Mouse (Mus musculus): ENCODE results near the gene Rhbdd1. TPM values are rescaled to one million over a fixed set of nuclear protein-coding genes. Genes with fewer than 3 reads are reported as not detected.
A peak's percentile ranks its signal among the peaks of the same experiment; 100 is the strongest.

Gene Rhbdd1
- polyA plus RNA-seq, 1 experiment from 2014 or later, result 8.9 TPM

GRCm38 (mm10) chr1:82449851-82450250 lies 133.6 kb downstream of the Rhbdd1 start:
- peak; percentile 37; the same call in 1 of the 2 replicates for ATAC-seq (replicated peaks; ENCODE audit: extremely low read depth, insufficient read depth, low FRiP score)
- H3K4me2 ChIP-seq (ENCODE audit: low read depth, low read length), result no peak overlapping the region

GRCm38 (mm10) chr1:82451927-82452651 lies 135.8 kb downstream of the Rhbdd1 start:
- H3K4me3 ChIP-seq (ENCODE audit: low read length), result no peak overlapping the region
- no peaks in the 10 kb centered on the region for H3K27me3 ChIP-seq (ENCODE audit: control insufficient read depth, insufficient read depth, low read length)
- H3K27ac ChIP-seq (ENCODE audit: low read length), result no peak overlapping the region
- no peaks in the 10 kb centered on the region for H3K36me3 ChIP-seq (ENCODE audit: control insufficient read depth, insufficient read depth)
- H3K4me1 ChIP-seq (ENCODE audit: control insufficient read depth, insufficient read depth, low read length), result no peaks in the 10 kb centered on the region
- WGBS, result 40% methylated on average over 6 of the region's 6 CpGs
- ATAC-seq (replicated peaks; ENCODE audit: extremely low read depth, insufficient read depth, low FRiP score), result no peak
- H3K9ac ChIP-seq (ENCODE audit: low read length), result no peak overlapping the region
- H3K4me2 ChIP-seq (ENCODE audit: low read depth, low read length), result no peak overlapping the region
- no peaks in the 10 kb centered on the region for H3K9me3 ChIP-seq (replicated peaks; ENCODE audit: control insufficient read depth, low read length)

More at GRCm38 (mm10) chr1:82449851-82450250, 133.6 kb downstream of the Rhbdd1 start:
- Histone ChIP-seq H3K4me1 (ENCODE audit: control insufficient read depth, insufficient read depth, low read length) (no peaks in the 10 kb centered on the region), H3K36me3 (ENCODE audit: control insufficient read depth, insufficient read depth) (no peaks in the 10 kb centered on the region), H3K27me3 (ENCODE audit: control insufficient read depth, insufficient read depth, low read length) (no peaks in the 10 kb centered on the region), H3K4me3 (ENCODE audit: low read length) (no peak overlapping the region), H3K27ac (ENCODE audit: low read length) (no peak overlapping the region), H3K9ac (ENCODE audit: low read length) (no peak overlapping the region), H3K9me3 (replicated peaks; ENCODE audit: control insufficient read depth, low read length) (no peaks in the 10 kb centered on the region)
- 56% methylated on average over 4 of the region's 4 CpGs for WGBS

GRCm38 (mm10) chr1:82454031-82454430 lies 137.8 kb downstream of the Rhbdd1 start:
- no peak overlapping the region for H3K9ac ChIP-seq (ENCODE audit: low read length)
- no peak overlapping the region for H3K4me3 ChIP-seq (ENCODE audit: low read length)
- H3K4me2 ChIP-seq (ENCODE audit: low read depth, low read length), result no peak overlapping the region
- no peaks in the 10 kb centered on the region for H3K36me3 ChIP-seq (ENCODE audit: control insufficient read depth, insufficient read depth)
- no peaks in the 10 kb centered on the region for H3K4me1 ChIP-seq (ENCODE audit: control insufficient read depth, insufficient read depth, low read length)
- WGBS, result 75% methylated on average over 3 of the region's 3 CpGs
- H3K27ac ChIP-seq (ENCODE audit: low read length), result no peak overlapping the region
- no peaks in the 10 kb centered on the region for H3K27me3 ChIP-seq (ENCODE audit: control insufficient read depth, insufficient read depth, low read length)
- no peaks in the 10 kb centered on the region for H3K9me3 ChIP-seq (replicated peaks; ENCODE audit: control insufficient read depth, low read length)
- no peak for ATAC-seq (replicated peaks; ENCODE audit: extremely low read depth, insufficient read depth, low FRiP score)

GRCm38 (mm10) chr1:82459350-82459749 lies 143.1 kb downstream of the Rhbdd1 start:
- no peak for ATAC-seq (replicated peaks; ENCODE audit: extremely low read depth, insufficient read depth, low FRiP score)
- 70% methylated on average over 4 of the region's 4 CpGs for WGBS
- H3K4me1 ChIP-seq (ENCODE audit: control insufficient read depth, insufficient read depth, low read length), result no peaks in the 10 kb centered on the region
- no peak overlapping the region for H3K9ac ChIP-seq (ENCODE audit: low read length)
- no peak overlapping the region for H3K27ac ChIP-seq (ENCODE audit: low read length)
- H3K4me2 ChIP-seq (ENCODE audit: low read depth, low read length), result no peak overlapping the region
- no peaks in the 10 kb centered on the region for H3K36me3 ChIP-seq (ENCODE audit: control insufficient read depth, insufficient read depth)
- H3K4me3 ChIP-seq (ENCODE audit: low read length), result no peak overlapping the region
- H3K27me3 ChIP-seq (ENCODE audit: control insufficient read depth, insufficient read depth, low read length), result no peaks in the 10 kb centered on the region
- no peaks in the 10 kb centered on the region for H3K9me3 ChIP-seq (replicated peaks; ENCODE audit: control insufficient read depth, low read length)

- Histone ChIP-seq H3K4me1 (ENCODE audit: control insufficient read depth, insufficient read depth, low read length) (no peaks in the 10 kb centered on the region), H3K27me3 (ENCODE audit: control insufficient read depth, insufficient read depth, low read length) (no peaks in the 10 kb centered on the region), H3K4me3 (ENCODE audit: low read length) (no peak overlapping the region), H3K4me2 (ENCODE audit: low read depth, low read length) (no peak overlapping the region), H3K27ac (ENCODE audit: low read length) (no peak overlapping the region), H3K9ac (ENCODE audit: low read length) (no peak overlapping the region), H3K36me3 (ENCODE audit: control insufficient read depth, insufficient read depth) (no peaks in the 10 kb centered on the region), H3K9me3 (replicated peaks; ENCODE audit: control insufficient read depth, low read length) (no peaks in the 10 kb centered on the region)
- no peak for ATAC-seq (replicated peaks; ENCODE audit: extremely low read depth, insufficient read depth, low FRiP score)
- WGBS, result 83% methylated on average over 2 of the region's 2 CpGs
Observed at GRCm38 (mm10) chr1:82459926-82460325, 143.7 kb downstream of the Rhbdd1 start.

- Histone ChIP-seq H3K4me3 (ENCODE audit: low read length) (no peak overlapping the region), H3K9ac (ENCODE audit: low read length) (no peak overlapping the region), H3K27ac (ENCODE audit: low read length) (no peak overlapping the region), H3K36me3 (ENCODE audit: control insufficient read depth, insufficient read depth) (no peaks in the 10 kb centered on the region), H3K4me1 (ENCODE audit: control insufficient read depth, insufficient read depth, low read length) (no peaks in the 10 kb centered on the region), H3K4me2 (ENCODE audit: low read depth, low read length) (no peak overlapping the region), H3K27me3 (ENCODE audit: control insufficient read depth, insufficient read depth, low read length) (no peaks in the 10 kb centered on the region), H3K9me3 (replicated peaks; ENCODE audit: control insufficient read depth, low read length) (no peaks in the 10 kb centered on the region)
- ATAC-seq (replicated peaks; ENCODE audit: extremely low read depth, insufficient read depth, low FRiP score), result no peak
- 65% methylated on average over 4 of the region's 4 CpGs for WGBS
Observed at GRCm38 (mm10) chr1:82461041-82461440, 144.8 kb downstream of the Rhbdd1 start.

GRCm38 (mm10) chr1:82465321-82465853 lies 149.1 kb downstream of the Rhbdd1 start:
- Histone ChIP-seq H3K36me3 (ENCODE audit: control insufficient read depth, insufficient read depth) (no peaks in the 10 kb centered on the region), H3K4me3 (ENCODE audit: low read length) (no peak overlapping the region), H3K9ac (ENCODE audit: low read length) (no peak overlapping the region), H3K9me3 (replicated peaks; ENCODE audit: control insufficient read depth, low read length) (no peaks in the 10 kb centered on the region), H3K27ac (ENCODE audit: low read length) (no peak overlapping the region), H3K4me2 (ENCODE audit: low read depth, low read length) (no peak overlapping the region), H3K27me3 (ENCODE audit: control insufficient read depth, insufficient read depth, low read length) (no peaks in the 10 kb centered on the region), H3K4me1 (ENCODE audit: control insufficient read depth, insufficient read depth, low read length) (no peaks in the 10 kb centered on the region)
- 63% methylated on average over 6 of the region's 6 CpGs for WGBS
- ATAC-seq (replicated peaks; ENCODE audit: extremely low read depth, insufficient read depth, low FRiP score), result no peak

- no peak for ATAC-seq (replicated peaks; ENCODE audit: extremely low read depth, insufficient read depth, low FRiP score)
- WGBS, result 52% methylated on average over 6 of the region's 6 CpGs
- no peaks in the 10 kb centered on the region for H3K36me3 ChIP-seq (ENCODE audit: control insufficient read depth, insufficient read depth)
- H3K4me3 ChIP-seq (ENCODE audit: low read length), result no peak overlapping the region
- H3K4me1 ChIP-seq (ENCODE audit: control insufficient read depth, insufficient read depth, low read length), result no peaks in the 10 kb centered on the region
- no peak overlapping the region for H3K4me2 ChIP-seq (ENCODE audit: low read depth, low read length)
- H3K27ac ChIP-seq (ENCODE audit: low read length), result no peak overlapping the region
- H3K9ac ChIP-seq (ENCODE audit: low read length), result no peak overlapping the region
- no peaks in the 10 kb centered on the region for H3K9me3 ChIP-seq (replicated peaks; ENCODE audit: control insufficient read depth, low read length)
- no peaks in the 10 kb centered on the region for H3K27me3 ChIP-seq (ENCODE audit: control insufficient read depth, insufficient read depth, low read length)
Observed at GRCm38 (mm10) chr1:82468872-82469271, 152.6 kb downstream of the Rhbdd1 start.

- WGBS, result 83% methylated on average over 10 of the region's 10 CpGs
- Histone ChIP-seq H3K4me2 (ENCODE audit: low read depth, low read length) (no peak overlapping the region), H3K9ac (ENCODE audit: low read length) (no peak overlapping the region), H3K4me1 (ENCODE audit: control insufficient read depth, insufficient read depth, low read length) (peaks cover 2% of the 10 kb centered on the region; the same call in 1 of the 2 replicates), H3K9me3 (replicated peaks; ENCODE audit: control insufficient read depth, low read length) (no peaks in the 10 kb centered on the region), H3K27me3 (ENCODE audit: control insufficient read depth, insufficient read depth, low read length) (no peaks in the 10 kb centered on the region), H3K27ac (ENCODE audit: low read length) (no peak overlapping the region), H3K36me3 (ENCODE audit: control insufficient read depth, insufficient read depth) (no peaks in the 10 kb centered on the region), H3K4me3 (ENCODE audit: low read length) (no peak overlapping the region)
- no peak for ATAC-seq (replicated peaks; ENCODE audit: extremely low read depth, insufficient read depth, low FRiP score)
Observed at GRCm38 (mm10) chr1:82470516-82471225, 154.4 kb downstream of the Rhbdd1 start.

Data from heart, embryonic 16.5 days (tissue).